Mouse (Mus musculus) testis, postnatal 14 days (tissue): ENCODE measurements around the gene Zfp799.
"Not testable (repeated sequence)": the region's sequence is repeated elsewhere in the genome, so short reads cannot be mapped to it uniquely, and the experiment has no call there.

Experiments used
- DNase-seq: peaks from one replicate; pipeline ENCODE4 v3.0.0; 2021; ENCODE audit warnings: low spot score

Gene Zfp799

GRCm38 (mm10) chr17:32829540-32830417 is at the start of gene Zfp799:
Zfp799 (minus strand) TSS chr17:32830261.
- peak; percentile 71 for DNase-seq

- no peak for DNase-seq
These were observed 48.7 kb upstream of the Zfp799 start for GRCm38 (mm10) chr17:32878773-32879172.

GRCm38 (mm10) chr17:32877471-32878171 is 47.6 kb upstream of the Zfp799 start:
- DNase-seq = no peak

- no peak for DNase-seq
These were observed 42.6 kb upstream of the Zfp799 start for GRCm38 (mm10) chr17:32872696-32873095.

GRCm38 (mm10) chr17:32872091-32872490 is 42.0 kb upstream of the Zfp799 start:
- DNase-seq = no peak

GRCm38 (mm10) chr17:32871483-32871882 is 41.4 kb upstream of the Zfp799 start:
- DNase-seq = no peak

- DNase-seq = not testable (repeated sequence)
These were observed 37.2 kb upstream of the Zfp799 start for GRCm38 (mm10) chr17:32867266-32867665.

- not testable (repeated sequence) for DNase-seq
These were observed 26.7 kb upstream of the Zfp799 start for GRCm38 (mm10) chr17:32856713-32857112.

- DNase-seq = no peak
These were observed 21.5 kb upstream of the Zfp799 start for GRCm38 (mm10) chr17:32851581-32851980.

- DNase-seq = no peak
These were observed 11.3 kb upstream of the Zfp799 start for GRCm38 (mm10) chr17:32841388-32841787.

GRCm38 (mm10) chr17:32839083-32839802 is 9.2 kb upstream of the Zfp799 start:
- DNase-seq = peak; percentile 48

GRCm38 (mm10) chr17:32830418-32830782 is 339 bp upstream of the Zfp799 start:
- no peak for DNase-seq

- DNase-seq = no peak
These were observed 13.8 kb downstream of the Zfp799 start for GRCm38 (mm10) chr17:32816074-32816784.

- DNase-seq = no peak
These were observed 15.9 kb downstream of the Zfp799 start for GRCm38 (mm10) chr17:32814136-32814535.

GRCm38 (mm10) chr17:32810648-32811047 is 19.4 kb downstream of the Zfp799 start:
- no peak for DNase-seq

- peak; percentile 30 for DNase-seq
These were observed 20.3 kb downstream of the Zfp799 start, which contains the start of gene Zfp811 for GRCm38 (mm10) chr17:32809544-32810374. Zfp811 (minus strand) TSS chr17:32809931.

- no peak for DNase-seq
These were observed 21.1 kb downstream of the Zfp799 start for GRCm38 (mm10) chr17:32808921-32809320.

- no peak for DNase-seq
These were observed 40.8 kb downstream of the Zfp799 start for GRCm38 (mm10) chr17:32789244-32789643.

GRCm38 (mm10) chr17:32788576-32788975 is 41.5 kb downstream of the Zfp799 start:
- DNase-seq = no peak

GRCm38 (mm10) chr17:32788094-32788559 is 41.9 kb downstream of the Zfp799 start, which contains the start of gene Zfp871:
Zfp871 (minus strand) TSS chr17:32788287.
- DNase-seq = peak; percentile 90
